Mouse (Mus musculus) G1E (cell line): ENCODE measurements around the gene Btbd9. TPM values are rescaled to one million over a fixed set of nuclear protein-coding genes. Genes with fewer than 3 reads are reported as not detected.

ENCODE experiments used
- ATAC-seq: 2 replicates; pipeline ENCODE4 v1.8.0; 2016; ENCODE audit warnings: mild to moderate bottlenecking; ENCODE audit not compliant: insufficient number of reproducible peaks, poor library complexity, low FRiP score, severe bottlenecking; ENCODE audit errors: extremely low read depth
- DNase-seq: peaks from one replicate; pipeline ENCODE4 v3.0.0; 2012; ENCODE audit warnings: low spot score
- H3K27me3 ChIP-seq: 2 replicates; pipeline ENCODE4 v1.6.1; 2012; ENCODE audit warnings: mild to moderate bottlenecking, low read length, inconsistent platforms; ENCODE audit not compliant: insufficient read depth
- H3K36me3 ChIP-seq: replicated peaks from 2 replicates; pipeline ENCODE3; 2012; ENCODE audit warnings: mild to moderate bottlenecking, inconsistent platforms
- H3K4me1 ChIP-seq: 2 replicates; pipeline ENCODE4 v1.6.1; 2012; ENCODE audit warnings: low read depth, low read length, inconsistent platforms, mixed read lengths; ENCODE audit not compliant: insufficient read depth
- H3K4me3 ChIP-seq: 2 replicates; pipeline ENCODE4 v1.5.1; 2012; ENCODE audit warnings: low read depth, mild to moderate bottlenecking, inconsistent platforms, low read length, moderate library complexity, mixed read lengths
- H3K9me3 ChIP-seq: replicated peaks from 2 replicates; pipeline ENCODE4 v1.6.1; 2012; ENCODE audit warnings: inconsistent platforms
- CTCF ChIP-seq: IDR thresholded peaks from 2 replicates; pipeline ENCODE4 v1.5.1; 2012; ENCODE audit warnings: low read depth, low read length, inconsistent platforms, mixed read lengths
- GATA1 ChIP-seq: IDR thresholded peaks from 2 replicates; pipeline ENCODE4 v1.6.1; 2012; ENCODE audit warnings: borderline replicate concordance, low read length, inconsistent platforms, mixed read lengths
- GATA2 ChIP-seq: IDR thresholded peaks from 2 replicates; pipeline ENCODE4 v1.6.1; 2012; ENCODE audit warnings: low read depth, low read length, inconsistent platforms, borderline replicate concordance
- POLR2AphosphoS5 ChIP-seq: IDR thresholded peaks from 2 replicates; pipeline ENCODE4 v1.6.1; 2012; ENCODE audit warnings: low read depth, low read length, inconsistent platforms; ENCODE audit not compliant: insufficient replicate concordance
- TAL1 ChIP-seq: conservative IDR thresholded peaks from 2 replicates; pipeline ENCODE4 v1.6.1; 2012; ENCODE audit warnings: low read depth, low read length, inconsistent platforms, mixed read lengths
- polyA plus RNA-seq: library from polyadenylated mRNA; stranded (reverse); fragments of >175 nt; gene quantifications from 2 replicates; pipeline ENCODE4 v1.2.3, GENCODE M21; 2012
- total RNA-seq, 2 experiments: library from RNA; stranded (forward) in 1 of 2; stranded (reverse) in 1 of 2; fragments of 200-1000 nt in 1 of 2; fragments of >200 nt in 1 of 2; fragmentation: Nextera tagmentation in 1 of 2; gene quantifications; 2 replicates each; pipeline ENCODE4 v1.2.3; 2014 to 2017

Gene Btbd9
- total and polyA plus RNA-seq, 3 experiments = 33.6 to 68.4 (median 57.5) TPM

DNA sequence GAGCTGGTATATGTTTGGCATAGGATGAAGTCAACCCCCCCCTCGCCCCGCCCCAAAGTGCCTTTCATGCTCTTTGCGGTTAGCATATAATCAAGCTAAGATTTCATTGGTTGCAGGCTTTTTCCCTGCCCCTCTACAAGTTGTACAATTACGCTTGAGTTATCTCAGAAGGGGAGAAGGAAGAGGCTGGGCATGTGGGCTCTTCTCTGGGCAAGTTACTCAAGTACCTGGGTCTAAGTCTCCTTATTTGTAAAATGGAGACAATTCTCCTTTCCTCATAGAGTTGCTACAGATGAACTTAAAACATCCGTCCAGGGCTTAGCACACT is 33.7 kb upstream of the Btbd9 start:
- Histone ChIP-seq H3K36me3 (peaks cover 48% of the 10 kb centered on the region), H3K9me3 (peaks cover 3% of the 10 kb centered on the region; the same call in 1 of the 2 replicates), H3K27me3 (no peaks in the 10 kb centered on the region), H3K4me1 (peaks cover 88% of the 10 kb centered on the region), H3K4me3 (peak overlapping the region; percentile 67)
- no peak for TF ChIP-seq GATA1
- TF ChIP-seq CTCF = no peak
- no peak for TF ChIP-seq TAL1
- TF ChIP-seq POLR2AphosphoS5 = no peak
- no peak for TF ChIP-seq GATA2
- peak; percentile 69 for DNase-seq
- no peak for ATAC-seq

DNA sequence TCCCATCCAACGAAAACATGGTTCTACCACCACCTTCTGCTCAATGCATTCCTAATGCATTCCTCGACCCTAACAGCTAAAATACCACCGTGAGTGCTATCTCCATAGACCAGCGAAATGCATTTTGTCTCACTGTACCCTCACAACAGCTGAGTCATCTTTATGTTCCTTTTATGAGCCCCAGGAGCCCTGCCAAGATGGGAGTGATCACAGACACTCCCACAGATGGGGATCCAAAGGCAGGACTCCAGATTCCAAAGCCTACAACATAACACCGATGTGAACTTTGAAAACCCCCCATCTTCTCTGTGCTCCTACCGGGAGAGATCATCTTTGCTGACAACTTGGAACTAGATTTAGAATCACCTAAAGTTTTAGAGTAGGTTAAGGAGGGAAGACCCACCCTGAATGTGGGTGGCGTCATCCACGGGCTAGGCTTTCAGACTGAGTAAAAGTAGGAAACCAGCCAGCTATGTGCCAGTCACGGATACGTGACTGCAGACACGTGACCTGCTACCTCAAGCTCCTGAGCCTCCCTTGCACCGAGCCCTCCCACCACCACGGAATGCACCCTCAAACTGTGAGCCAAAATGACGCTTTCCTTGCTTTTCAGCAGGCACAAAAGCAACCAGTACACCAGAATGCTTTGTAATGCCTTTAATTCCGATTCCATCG is 33.2 kb upstream of the Btbd9 start:
- no peaks in the 10 kb centered on the region for H3K27me3 ChIP-seq
- peaks cover 53% of the 10 kb centered on the region for H3K36me3 ChIP-seq
- H3K4me3 ChIP-seq = peak overlapping the region; percentile 67
- peaks cover 3% of the 10 kb centered on the region; the same call in 1 of the 2 replicates for H3K9me3 ChIP-seq
- DNase-seq = peak; percentile 73
- peak; percentile 43 for ATAC-seq
- H3K4me1 ChIP-seq = peaks cover 87% of the 10 kb centered on the region
- TF ChIP-seq CTCF (no peak), TAL1 (peak; percentile 65), POLR2AphosphoS5 (peak; percentile 87; the same call in 1 of the 2 replicates), GATA1 (no peak), GATA2 (no peak)

DNA sequence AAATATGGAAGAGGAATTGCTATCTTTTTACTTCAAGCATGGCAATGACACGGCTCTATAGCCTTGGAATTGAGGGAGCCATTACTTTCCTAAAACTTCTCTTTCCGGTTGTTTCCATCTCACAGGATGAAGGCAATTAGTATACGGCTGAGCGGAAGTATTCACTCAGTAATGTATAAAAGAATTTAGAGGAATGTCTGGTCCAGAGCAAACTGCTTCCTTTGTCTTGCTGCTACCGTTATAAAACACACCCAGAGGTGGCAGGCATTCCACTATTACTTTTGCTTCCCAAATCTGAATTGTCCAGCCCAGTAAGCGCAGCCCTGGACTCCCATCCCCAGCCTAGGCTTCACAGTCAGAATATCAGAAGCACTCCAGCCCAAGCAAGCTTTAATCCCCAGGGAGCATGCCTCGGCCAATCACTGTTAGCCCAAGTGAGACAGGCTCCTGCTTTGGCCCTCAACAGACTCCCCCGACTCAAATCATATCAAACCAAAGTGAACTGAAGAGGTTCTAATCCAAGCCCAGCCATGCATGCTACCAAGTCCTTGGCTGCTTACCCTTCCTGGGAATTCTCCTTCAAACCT is 31.7 kb upstream of the Btbd9 start:
- Histone ChIP-seq H3K9me3 (peaks cover 3% of the 10 kb centered on the region; the same call in 1 of the 2 replicates), H3K4me3 (peak overlapping the region; percentile 2; the same call in 1 of the 2 replicates), H3K36me3 (peaks cover 68% of the 10 kb centered on the region), H3K4me1 (peaks cover 78% of the 10 kb centered on the region), H3K27me3 (no peaks in the 10 kb centered on the region)
- TF ChIP-seq POLR2AphosphoS5 (no peak), TAL1 (no peak), GATA1 (no peak), CTCF (no peak), GATA2 (no peak)
- ATAC-seq = no peak
- DNase-seq = no peak

DNA sequence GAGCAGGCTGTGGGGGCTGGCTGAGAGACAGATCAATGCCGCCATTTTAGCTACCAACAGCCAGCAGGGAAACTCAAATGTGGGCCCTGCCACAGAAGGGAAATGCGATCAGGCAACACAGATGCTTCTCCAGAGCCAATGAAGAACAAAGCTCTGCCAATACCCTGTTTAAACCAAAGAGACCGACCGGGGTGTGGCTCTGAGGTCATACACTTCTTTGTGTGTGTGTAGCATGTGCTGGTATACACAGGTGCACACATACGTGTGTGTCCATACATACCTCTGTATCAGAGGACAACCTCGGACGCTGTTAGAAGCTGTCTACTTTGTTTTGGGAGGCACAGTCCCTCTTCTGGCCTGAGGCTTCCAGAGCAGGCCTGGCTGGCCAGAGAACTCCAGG is 31.0 kb upstream of the Btbd9 start:
- DNase-seq = no peak
- Histone ChIP-seq H3K9me3 (peaks cover 3% of the 10 kb centered on the region; the same call in 1 of the 2 replicates), H3K36me3 (peaks cover 74% of the 10 kb centered on the region), H3K4me1 (peaks cover 75% of the 10 kb centered on the region), H3K27me3 (no peaks in the 10 kb centered on the region), H3K4me3 (no peak overlapping the region)
- TF ChIP-seq TAL1 (no peak), GATA2 (no peak), CTCF (no peak), POLR2AphosphoS5 (no peak), GATA1 (no peak)
- no peak for ATAC-seq

DNA sequence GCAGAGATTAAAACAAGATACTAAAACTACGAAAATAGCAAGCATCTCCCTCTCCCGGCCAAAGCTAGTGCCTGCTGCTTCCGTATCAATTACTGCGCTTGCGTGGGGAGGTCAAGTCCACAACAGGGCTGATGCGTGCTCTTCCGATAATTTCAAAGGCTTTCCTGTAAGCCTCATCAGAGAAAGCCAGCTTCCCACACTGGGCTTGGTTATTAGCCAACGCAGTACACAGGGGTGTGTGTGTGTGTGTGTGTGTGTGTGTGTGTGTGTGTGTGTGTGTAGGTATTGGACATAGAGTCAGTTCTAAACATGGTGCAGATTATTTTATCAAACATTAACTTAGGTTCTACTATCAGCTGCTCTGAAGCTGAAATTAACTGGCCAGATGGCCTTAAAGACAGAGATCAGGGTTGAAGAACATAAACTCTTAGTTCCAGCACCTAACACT is 30.4 kb upstream of the Btbd9 start:
- TF ChIP-seq POLR2AphosphoS5 (no peak), GATA2 (no peak), GATA1 (no peak), CTCF (no peak), TAL1 (no peak)
- H3K9me3 ChIP-seq = peaks cover 3% of the 10 kb centered on the region; the same call in 1 of the 2 replicates
- ATAC-seq = no peak
- H3K27me3 ChIP-seq = no peaks in the 10 kb centered on the region
- DNase-seq = no peak
- H3K4me3 ChIP-seq = no peak overlapping the region
- H3K36me3 ChIP-seq = peaks cover 81% of the 10 kb centered on the region
- H3K4me1 ChIP-seq = peaks cover 76% of the 10 kb centered on the region

DNA sequence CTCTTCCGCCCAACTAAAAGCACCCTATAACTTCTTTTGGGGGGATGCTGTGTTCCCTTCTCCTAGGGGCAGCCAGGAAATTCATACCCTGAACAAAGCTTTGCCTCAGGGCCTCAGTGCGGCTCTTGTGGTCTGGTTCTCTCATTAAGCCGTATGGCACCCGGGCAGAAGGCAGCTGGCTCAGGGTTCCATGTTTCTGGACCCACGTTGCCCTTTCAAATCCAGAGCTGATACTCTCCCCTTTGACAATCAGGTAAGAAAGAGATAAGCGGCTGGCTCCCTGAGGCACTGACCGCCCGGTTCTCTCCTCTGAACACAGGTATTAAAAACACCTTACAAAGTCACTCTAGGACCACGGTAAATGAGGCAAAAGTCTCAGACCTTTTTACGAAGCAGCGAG is 29.9 kb upstream of the Btbd9 start:
- no peak overlapping the region for H3K4me3 ChIP-seq
- DNase-seq (no peak), ATAC-seq (no peak)
- peaks cover 86% of the 10 kb centered on the region for H3K36me3 ChIP-seq
- TF ChIP-seq GATA1 (no peak), GATA2 (no peak), CTCF (no peak), TAL1 (no peak), POLR2AphosphoS5 (no peak)
- H3K27me3 ChIP-seq = no peaks in the 10 kb centered on the region
- H3K9me3 ChIP-seq = peaks cover 3% of the 10 kb centered on the region; the same call in 1 of the 2 replicates
- peaks cover 74% of the 10 kb centered on the region for H3K4me1 ChIP-seq
